Mouse (Mus musculus): Measurements from ENCODE around the gene Lias.

Lias gene

DNA sequence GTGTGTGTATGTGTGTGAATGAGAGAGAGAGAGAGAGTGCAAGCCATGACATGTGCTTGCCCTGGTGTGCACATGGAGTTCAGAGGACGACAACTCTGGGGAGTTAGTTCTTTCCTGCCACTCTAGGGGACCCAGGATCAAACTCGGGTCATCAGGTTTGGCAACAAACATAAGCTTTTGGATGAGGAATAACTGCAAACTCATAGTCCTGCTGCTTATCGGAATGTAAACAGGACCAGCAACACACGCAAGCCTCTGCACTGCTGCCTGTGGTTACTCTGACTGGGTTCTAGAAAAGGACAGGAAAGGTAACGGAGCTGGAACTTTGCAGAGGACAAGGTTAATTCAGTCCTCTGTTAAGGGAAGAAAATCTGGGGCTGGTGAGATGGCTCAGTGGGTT is 34.0 kb downstream of the Lias start:
- DNase-seq (ENCODE audit: low spot score): no peak

DNA sequence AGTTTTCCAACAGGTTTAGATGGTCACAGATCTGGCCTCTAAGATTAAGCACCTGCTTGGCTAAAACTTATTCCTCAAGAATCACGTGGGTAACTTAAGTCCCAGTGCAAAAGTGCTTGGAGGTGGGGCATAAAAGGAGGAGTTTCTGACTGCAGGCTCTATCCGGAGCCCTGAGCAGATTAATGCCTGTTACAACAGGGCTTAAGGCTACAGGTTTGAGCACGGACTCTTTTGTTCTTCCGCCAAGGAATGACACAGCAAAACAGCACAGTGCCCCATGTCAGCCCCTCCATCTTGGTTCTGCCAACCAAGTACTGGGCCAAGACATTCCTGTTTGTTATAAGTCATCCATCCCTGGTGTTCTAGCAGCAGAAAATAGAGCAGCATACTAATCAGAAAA is 37.0 kb downstream of the Lias start:
- DNase-seq (ENCODE audit: low spot score): no peak

DNA sequence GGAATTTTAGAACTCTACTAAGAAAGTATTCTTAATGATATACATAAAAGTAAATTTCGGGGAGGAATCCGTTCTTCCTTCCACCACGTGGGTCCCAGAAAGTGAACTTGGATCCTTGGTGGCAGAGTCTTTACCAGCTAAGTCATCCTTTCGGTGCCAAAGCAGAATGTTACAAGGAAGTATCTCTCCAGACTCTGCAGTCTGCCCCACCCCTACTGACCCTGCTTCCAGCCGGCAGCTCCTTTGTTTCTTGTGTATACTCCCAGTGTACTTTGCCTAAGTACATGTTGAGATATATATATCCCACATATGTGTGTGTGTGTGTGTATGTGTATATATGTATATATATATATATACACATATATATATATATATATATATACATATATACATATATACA is 38.1 kb downstream of the Lias start:
- DNase-seq (ENCODE audit: low spot score): no peak

DNA sequence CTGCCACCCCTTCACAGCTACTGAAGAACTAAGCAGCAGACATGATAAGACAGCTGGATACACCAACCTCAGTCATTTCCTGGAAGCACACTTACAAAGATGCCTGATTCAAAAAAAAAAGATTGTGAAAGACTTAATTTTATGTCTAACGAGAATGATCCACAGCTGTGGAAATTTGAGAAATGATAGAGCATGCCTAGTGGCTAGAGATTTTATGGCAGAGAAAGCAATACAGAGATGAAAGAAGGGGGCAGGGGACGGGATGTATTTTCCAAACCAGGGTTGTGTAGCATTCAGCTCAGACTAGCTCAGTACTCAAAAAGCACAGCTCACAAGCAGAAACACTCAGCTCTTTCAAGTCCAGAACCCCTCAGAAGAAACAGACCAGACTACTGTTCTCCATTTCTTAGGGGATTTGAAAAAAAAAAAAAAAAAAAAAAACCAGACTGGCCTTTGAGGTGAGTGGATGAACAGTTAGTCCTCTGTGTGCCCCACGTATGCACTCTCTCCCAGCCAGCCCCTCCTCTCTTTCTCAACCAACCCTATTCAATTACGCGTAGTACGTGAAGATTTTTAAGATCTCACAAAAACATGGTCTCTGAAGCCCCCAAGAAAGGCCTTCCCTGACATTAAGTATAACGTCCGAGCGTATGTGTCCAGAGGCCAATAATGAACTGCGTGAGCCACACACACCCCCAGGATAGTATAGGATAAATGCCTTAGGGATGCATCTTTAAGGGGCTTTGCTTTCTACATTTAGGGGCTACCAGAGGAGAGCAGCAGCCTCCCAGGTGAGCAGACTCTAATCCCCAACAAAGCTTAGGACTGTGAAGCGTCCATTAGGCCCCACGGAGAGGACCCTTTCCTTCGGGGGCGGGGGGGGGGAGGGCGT is 43.4 kb downstream of the Lias start:
- peak; percentile 35 for DNase-seq (ENCODE audit: low spot score)

DNA sequence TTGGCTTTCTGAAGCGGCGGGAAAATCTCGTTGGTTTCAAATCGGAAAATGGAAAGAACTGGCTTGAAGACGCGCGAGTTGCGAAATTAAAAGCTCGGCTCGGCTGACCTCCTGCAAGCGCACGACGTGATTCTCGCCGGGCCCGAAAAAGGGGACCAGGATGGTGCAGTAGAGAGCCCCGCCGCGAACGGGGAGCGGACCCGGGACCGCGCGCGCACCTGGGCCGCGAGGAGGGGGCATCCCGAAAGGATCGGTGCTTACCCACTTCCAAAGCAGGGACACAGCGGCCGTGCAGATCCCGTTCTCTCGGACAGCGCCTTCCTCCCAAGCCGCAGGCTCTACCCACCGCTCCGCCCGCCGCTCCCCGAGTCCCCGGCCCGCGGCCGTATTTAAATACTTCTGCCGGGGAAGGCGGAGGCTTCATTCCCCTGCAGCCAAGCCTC is 44.1 kb downstream of the Lias start:
- DNase-seq (ENCODE audit: low spot score): peak; percentile 22

DNA sequence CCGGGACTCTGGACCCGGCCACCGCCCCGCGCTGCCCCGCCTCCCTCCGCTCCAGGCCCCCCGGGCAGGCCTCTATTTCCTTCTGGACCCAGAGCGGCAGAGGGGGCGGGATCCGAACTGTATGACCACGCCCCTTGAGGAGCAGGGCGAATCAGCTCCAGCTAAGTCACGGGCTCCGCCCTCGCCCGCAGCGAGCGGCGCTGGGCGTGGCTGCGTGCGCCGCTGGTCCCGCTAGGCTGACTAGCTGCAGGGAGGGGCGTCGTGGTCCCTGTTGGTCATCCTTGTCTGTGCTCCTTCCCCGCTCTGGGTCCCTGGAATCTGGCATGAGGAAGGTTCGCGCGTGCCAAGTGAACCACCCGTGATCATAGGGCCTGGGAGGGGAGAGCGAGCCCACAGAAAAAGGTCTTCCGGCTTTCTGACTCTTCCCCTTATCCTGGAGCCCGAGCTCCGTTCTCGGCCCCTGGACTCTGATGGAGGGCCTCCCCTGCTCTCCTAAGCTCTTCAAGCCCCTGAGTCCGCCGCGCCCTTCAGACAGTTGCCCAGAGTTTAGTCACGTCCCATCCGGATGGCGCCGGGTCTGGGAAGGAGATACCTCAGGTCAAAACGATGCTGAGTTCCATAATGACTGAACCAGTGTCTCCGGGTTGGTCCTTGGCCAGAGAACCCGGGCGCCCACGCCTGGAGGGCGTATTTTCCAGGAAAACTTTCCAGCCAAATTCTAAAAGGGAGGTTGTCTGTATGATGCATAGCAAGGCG is 44.7 kb downstream of the Lias start, which contains the start of gene Ugdh:
TSS of gene Ugdh (minus strand) at position 144 of the 756 bp plus-strand sequence.
- peak; percentile 99 for DNase-seq (ENCODE audit: low spot score)

DNA sequence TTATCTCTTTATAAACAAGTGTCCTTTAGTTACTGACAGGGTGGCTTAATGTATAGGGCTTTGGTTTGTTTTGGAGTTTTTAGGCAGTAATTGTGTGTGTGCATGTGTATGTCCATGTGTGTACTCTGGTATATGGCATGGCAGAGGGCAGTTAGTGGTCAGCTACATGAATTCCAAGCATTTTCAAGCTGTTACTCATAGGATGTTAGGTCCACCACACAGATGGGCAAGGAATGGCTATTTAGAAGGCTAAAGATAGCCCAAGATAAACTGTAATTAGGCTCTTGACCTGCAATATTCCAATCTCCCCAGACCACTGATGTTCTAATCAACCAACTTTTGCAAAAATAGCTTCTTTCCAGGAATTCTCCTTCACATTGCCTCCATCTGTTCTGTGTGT is 46.7 kb downstream of the Lias start:
- no peak for DNase-seq (ENCODE audit: low spot score)

DNA sequence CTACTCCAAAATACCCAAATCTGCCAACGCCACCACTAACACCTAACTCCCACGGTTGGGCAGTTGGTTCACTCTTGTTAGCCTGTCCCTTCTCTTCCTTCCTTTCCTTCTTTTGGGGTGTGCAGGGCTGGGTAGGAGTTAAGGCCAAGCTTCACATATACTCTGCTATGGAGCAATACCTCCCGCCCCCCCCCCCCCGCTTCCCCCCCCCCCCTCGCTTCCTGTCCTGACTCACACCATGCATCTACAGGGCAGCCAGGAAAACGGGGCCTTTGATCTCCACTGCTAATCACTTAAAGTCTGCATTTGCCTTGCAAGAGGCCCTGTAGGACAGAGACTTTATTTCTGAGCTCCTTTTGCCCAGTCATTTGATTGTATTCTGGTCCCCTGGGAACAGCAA is 53.7 kb downstream of the Lias start:
- no peak for DNase-seq (ENCODE audit: low spot score)

DNA sequence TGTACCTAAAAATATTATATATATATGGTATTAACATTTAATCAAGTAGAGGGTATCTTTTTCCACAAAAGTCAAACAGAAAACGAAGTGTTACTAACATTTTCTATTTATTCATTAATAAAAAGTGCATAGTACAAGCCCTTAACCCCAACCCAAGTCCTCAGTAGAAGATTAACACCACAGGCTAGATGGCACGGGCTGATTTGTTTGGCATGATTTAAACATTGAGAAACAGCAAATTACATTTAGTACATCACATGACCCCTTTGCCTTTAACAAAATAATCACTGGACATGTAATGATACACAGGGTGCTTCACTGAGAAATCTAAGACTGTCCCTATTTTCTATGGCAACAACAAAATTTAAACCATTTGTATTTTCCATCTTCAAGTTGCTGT is 55.5 kb downstream of the Lias start:
- no peak for DNase-seq (ENCODE audit: low spot score)

DNA sequence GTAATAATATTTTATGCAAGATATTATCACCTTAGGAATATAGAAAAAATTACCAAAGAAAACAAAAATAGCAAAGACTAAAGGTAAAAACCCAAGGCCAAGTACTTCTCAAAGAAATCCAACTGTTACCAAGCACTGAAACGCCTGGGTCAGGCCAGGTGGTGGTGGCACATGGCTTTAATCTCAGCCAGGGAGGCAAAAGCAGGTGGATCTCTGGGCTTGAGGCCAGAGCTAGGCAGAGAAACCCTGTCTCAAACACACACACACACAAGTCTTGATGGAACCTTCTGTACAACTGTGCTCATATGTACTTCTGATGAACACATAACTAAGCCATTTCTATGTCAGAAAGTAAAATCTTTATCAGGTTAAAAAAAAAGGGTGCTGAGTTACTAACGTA is 56.5 kb downstream of the Lias start:
- DNase-seq (ENCODE audit: low spot score): no peak

DNA sequence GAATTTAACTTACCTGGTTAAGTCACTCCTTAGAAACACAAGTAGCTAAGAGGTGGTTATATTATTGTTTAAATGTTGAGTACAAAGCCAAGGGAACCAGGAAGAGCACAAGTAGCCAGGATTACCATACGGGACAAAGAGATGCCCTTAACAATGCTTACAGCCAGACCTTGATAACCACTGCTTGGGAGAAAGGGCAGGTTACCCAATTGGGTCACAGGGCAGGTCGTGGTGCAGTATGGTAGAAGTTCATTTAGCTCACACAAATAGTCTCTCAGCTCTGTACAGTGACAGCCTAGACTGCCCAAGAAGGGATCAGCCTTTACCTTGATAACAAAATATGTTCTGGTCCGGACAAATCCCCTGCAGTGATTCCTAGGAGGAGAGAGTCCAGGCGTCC is 57.6 kb downstream of the Lias start:
- no peak for DNase-seq (ENCODE audit: low spot score)

DNA sequence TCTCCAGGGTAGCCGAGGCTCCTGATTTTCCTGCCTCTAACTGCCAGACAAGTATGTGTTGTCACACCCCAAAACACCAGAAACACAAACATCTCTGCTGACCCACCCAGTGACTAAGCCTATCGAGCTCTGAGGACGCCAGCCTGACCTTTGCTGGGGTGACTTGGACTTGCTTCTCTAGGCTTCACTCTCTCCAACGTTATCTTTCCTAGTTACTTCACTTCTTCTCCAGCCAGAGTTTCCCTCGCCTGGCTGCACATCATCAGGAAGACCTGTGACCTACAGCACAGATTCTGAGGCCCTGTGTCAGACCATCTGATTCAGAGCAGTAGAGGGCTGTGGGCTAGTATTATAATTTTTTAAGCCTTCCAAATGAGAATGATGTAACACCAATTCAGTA is 63.5 kb downstream of the Lias start:
- DNase-seq (ENCODE audit: low spot score): no peak

DNA sequence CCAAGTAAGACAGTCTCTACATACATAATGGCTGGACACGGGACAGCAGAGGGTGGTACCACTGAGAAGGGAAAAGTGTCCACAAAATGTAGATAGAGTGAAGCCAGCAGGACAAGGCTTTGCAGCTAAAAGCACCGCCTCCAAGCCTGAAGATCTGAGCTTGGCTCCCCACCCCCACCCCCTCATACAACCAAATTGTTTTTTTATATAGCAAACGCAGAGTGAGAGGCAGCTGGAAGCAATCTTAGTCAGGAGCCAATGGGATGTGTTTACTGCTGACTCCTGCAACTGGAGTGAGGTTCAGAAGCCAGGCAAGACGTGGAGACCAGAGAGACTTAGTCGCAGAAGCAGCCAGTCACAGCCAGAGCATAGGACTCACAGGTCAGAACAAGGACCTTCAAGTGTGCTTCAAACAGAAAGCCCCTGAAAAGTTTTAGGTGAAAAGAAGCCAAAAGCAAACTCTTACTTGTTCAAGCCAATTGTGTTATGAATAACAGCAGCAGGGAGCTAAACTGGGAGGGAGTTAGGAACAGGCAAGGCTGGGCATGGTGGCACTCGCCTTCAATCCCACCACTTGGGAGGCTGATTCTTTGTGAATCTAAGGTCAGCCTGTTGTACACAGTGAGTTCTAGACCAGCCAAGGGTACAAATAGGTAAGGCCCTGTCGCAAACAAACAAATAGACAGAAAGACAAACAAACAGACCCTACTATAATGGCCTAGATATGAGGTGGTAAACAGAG is 66.0 kb downstream of the Lias start:
- DNase-seq (ENCODE audit: low spot score): peak; percentile 31

DNA sequence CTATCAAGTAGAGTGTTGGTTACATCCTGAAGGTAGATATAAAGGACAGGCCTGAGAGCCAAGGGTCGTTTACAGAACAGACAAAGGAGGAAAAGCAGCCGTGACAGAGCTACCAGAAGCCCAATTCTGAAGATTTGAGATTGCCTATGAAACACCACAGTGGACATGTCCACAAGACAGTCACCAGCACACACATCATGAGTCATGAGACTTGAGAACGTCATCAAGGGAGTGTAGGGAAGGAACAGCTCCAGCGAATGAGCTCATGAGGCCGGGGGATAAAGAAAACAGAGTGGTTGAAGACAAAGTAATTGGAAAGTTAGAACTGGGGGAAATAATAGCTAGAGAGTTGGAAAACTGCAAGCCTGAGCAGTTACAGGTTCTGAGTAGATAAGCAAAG is 66.5 kb downstream of the Lias start:
- no peak for DNase-seq (ENCODE audit: low spot score)

DNA sequence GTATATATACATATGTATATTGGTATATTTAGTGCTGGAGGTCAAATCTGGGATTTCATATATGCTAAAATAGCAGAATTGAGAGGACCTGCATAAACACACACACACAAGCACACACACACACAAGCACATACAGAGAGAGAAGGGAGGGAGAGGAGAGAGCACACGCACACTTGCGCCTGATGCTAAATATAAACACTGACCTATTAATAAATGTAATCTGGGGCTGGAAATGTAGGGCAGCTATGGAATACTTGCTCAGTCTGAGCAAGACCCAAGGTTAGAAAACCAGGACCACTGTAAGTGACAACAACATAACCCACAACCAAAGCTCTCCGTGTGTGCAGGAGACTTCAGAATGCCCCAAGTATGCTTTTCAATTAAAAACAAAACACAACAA is 68.2 kb downstream of the Lias start:
- DNase-seq (ENCODE audit: low spot score): no peak

Measured in embryo, embryonic 10 days (tissue).